Mouse (Mus musculus): ENCODE results near the gene Gas1. TPM values are rescaled to one million over a fixed set of nuclear protein-coding genes. Genes with fewer than 3 reads are reported as not detected.

Gene Gas1
- polyA plus RNA-seq, 1 experiment from 2014 or later, result 40.6 TPM

DNA sequence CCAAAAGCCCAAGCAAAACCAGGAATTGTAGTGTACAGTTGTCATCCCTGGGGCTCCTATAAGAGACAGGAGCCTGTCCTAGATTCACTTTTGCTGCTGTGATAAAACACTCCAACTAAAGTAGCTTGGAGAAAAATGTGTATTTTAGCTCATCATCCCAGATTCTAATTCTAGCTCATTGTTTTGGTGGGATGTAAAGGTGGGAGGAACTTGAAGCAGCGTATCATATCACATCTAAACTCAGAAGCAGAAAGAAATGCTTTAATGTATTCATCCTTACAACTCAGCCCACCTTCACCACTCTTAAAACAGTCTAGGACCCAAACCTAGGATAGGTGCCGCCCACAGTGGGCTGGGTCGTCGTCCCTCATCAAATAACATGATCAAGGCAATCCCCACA is 40.2 kb downstream of the Gas1 start:
- H3K27ac ChIP-seq (ENCODE audit: low read depth, low read length), result no peak overlapping the region
- no peak overlapping the region for H3K9ac ChIP-seq (ENCODE audit: low read length)
- H3K36me3 ChIP-seq (ENCODE audit: control insufficient read depth, insufficient read depth, low read length), result no peaks in the 10 kb centered on the region
- ATAC-seq (no peak), DNase-seq (ENCODE audit: low spot score) (no peak)
- peaks cover 14% of the 10 kb centered on the region; the same call in 1 of the 2 replicates for H3K4me1 ChIP-seq (ENCODE audit: control insufficient read depth, insufficient read depth, low read length)
- H3K9me3 ChIP-seq (replicated peaks; ENCODE audit: control insufficient read depth, low read length), result no peaks in the 10 kb centered on the region
- H3K4me2 ChIP-seq (ENCODE audit: low read length), result no peak overlapping the region
- no peak overlapping the region for H3K4me3 ChIP-seq (ENCODE audit: low read depth, low read length)
- no peaks in the 10 kb centered on the region for H3K27me3 ChIP-seq (replicated peaks; ENCODE audit: control insufficient read depth, insufficient read depth, low read length)
- WGBS, result 96% methylated on average over 4 of the region's 4 CpGs

DNA sequence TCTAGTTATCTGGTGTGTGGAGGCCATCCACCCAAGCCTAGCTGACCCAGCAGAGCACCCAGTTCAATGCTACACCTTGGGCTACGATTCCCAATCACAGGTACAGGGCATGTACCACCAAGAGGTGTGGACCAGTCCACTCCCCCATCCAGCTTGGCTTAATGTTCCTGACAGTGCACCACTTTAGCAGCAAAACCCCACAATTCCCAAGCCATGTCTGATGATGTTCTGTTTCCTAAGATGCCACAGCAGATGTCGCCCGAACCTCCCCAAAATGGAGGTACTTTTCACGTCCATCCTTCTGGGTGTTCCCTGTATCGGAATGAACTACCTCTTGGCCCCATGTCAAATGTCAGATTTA is 42.7 kb downstream of the Gas1 start:
- WGBS, result 95% methylated on average over 5 of the region's 5 CpGs

DNA sequence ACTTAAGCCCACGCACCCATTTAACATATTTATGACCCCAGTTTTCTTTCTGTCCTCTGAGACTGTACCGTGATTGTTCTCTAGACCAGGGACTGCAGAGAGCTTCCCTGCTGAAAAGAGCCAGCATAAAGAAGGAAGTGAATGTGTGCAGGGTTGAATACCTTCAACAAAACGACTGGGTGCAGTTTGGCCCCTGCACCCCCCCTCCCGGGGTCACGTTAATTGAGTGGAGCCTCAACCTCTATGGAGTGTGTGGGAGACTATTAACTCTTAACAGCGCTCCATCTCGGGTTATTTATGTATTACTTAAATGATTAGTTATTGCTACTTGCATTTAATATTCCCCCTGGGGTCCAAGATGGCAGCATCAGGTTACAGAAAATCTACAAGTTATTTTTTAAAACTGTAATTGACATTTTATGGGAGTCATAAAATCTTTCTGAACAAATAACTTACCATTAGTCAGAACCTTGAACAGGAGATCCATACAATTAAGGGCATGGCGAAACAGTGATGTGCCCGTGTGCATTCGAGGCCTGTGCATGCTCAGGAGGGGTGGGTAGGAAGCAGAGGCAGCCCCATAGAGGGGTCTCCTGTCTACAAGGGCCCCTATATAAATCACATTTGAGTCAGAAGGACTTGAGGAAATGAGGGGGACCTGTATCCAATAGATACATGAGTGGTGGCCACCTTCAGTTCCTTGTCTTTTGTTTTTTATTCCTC is 43.3 kb downstream of the Gas1 start:
- Histone ChIP-seq H3K4me1 (ENCODE audit: control insufficient read depth, insufficient read depth, low read length) (peaks cover 14% of the 10 kb centered on the region; the same call in 1 of the 2 replicates), H3K27me3 (replicated peaks; ENCODE audit: control insufficient read depth, insufficient read depth, low read length) (no peaks in the 10 kb centered on the region), H3K4me2 (ENCODE audit: low read length) (no peak overlapping the region), H3K27ac (ENCODE audit: low read depth, low read length) (peak overlapping the region; percentile 44; the same call in 1 of the 2 replicates), H3K36me3 (ENCODE audit: control insufficient read depth, insufficient read depth, low read length) (no peaks in the 10 kb centered on the region), H3K9me3 (replicated peaks; ENCODE audit: control insufficient read depth, low read length) (no peaks in the 10 kb centered on the region), H3K4me3 (ENCODE audit: low read depth, low read length) (no peak overlapping the region), H3K9ac (ENCODE audit: low read length) (no peak overlapping the region)
- DNase-seq (ENCODE audit: low spot score) (peak; percentile 74), ATAC-seq (peak; percentile 84)
- 5% methylated on average over 10 of the region's 10 CpGs for WGBS

More for the DNA sequence above, 42.7 kb downstream of the Gas1 start:
- no peak for ATAC-seq
- peak overlapping the region; percentile 44; the same call in 1 of the 2 replicates for H3K27ac ChIP-seq (ENCODE audit: low read depth, low read length)
- H3K4me1 ChIP-seq (ENCODE audit: control insufficient read depth, insufficient read depth, low read length), result peaks cover 14% of the 10 kb centered on the region; the same call in 1 of the 2 replicates
- no peak overlapping the region for H3K4me2 ChIP-seq (ENCODE audit: low read length)
- DNase-seq (ENCODE audit: low spot score), result no peak
- H3K27me3 ChIP-seq (replicated peaks; ENCODE audit: control insufficient read depth, insufficient read depth, low read length), result no peaks in the 10 kb centered on the region
- H3K36me3 ChIP-seq (ENCODE audit: control insufficient read depth, insufficient read depth, low read length), result no peaks in the 10 kb centered on the region
- no peak overlapping the region for H3K9ac ChIP-seq (ENCODE audit: low read length)
- no peak overlapping the region for H3K4me3 ChIP-seq (ENCODE audit: low read depth, low read length)
- H3K9me3 ChIP-seq (replicated peaks; ENCODE audit: control insufficient read depth, low read length), result no peaks in the 10 kb centered on the region

DNA sequence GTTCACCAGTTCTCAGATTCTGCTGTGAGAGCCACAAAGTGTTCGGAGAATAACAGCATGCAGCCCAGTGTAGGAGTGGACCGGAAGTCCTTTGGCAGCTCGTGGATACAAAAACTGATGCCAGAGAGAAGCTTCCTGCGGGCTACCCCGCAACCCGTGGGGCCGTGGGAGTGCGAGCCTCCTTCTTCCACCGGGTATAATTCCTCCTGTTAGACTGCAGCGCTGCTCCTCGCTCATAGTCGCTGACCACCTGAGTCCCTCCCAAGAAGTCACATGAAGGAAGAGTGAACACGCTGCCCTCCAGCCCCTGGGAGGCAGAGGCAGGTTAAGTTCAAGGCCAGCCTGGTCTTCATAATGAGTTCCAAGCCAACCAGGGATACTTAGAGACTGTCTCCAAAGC is 45.4 kb downstream of the Gas1 start:
- Histone ChIP-seq H3K27me3 (replicated peaks; ENCODE audit: control insufficient read depth, insufficient read depth, low read length) (no peaks in the 10 kb centered on the region), H3K9ac (ENCODE audit: low read length) (no peak overlapping the region), H3K4me3 (ENCODE audit: low read depth, low read length) (no peak overlapping the region), H3K9me3 (replicated peaks; ENCODE audit: control insufficient read depth, low read length) (no peaks in the 10 kb centered on the region), H3K4me2 (ENCODE audit: low read length) (no peak overlapping the region), H3K36me3 (ENCODE audit: control insufficient read depth, insufficient read depth, low read length) (no peaks in the 10 kb centered on the region), H3K27ac (ENCODE audit: low read depth, low read length) (no peak overlapping the region), H3K4me1 (ENCODE audit: control insufficient read depth, insufficient read depth, low read length) (peaks cover 18% of the 10 kb centered on the region; the same call in 1 of the 2 replicates)
- ATAC-seq (no peak), DNase-seq (ENCODE audit: low spot score) (no peak)
- WGBS, result 52% methylated on average over 13 of the region's 13 CpGs

DNA sequence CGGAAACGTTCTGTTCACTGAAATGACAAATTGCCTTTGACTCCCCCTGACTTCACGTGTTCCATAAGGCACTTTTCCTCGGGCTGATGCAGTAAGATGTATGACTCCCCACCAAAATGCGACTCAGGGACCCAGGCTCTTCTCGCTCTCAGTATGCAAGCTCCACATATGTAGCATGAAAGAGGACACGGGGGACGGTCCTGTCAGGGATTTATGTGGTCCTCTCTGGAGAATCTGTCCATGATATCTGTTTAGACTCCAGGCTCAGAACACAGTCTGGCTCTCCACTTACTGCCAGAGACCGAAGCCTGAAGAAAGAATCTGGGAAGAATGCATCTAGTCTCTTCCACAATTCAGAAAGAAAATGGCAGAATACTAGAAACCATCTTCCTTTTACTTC is 47.6 kb downstream of the Gas1 start:
- ATAC-seq (no peak), DNase-seq (ENCODE audit: low spot score) (no peak)
- Histone ChIP-seq H3K4me1 (ENCODE audit: control insufficient read depth, insufficient read depth, low read length) (peaks cover 38% of the 10 kb centered on the region), H3K4me2 (ENCODE audit: low read length) (no peak overlapping the region), H3K4me3 (ENCODE audit: low read depth, low read length) (no peak overlapping the region), H3K9me3 (replicated peaks; ENCODE audit: control insufficient read depth, low read length) (no peaks in the 10 kb centered on the region), H3K27me3 (replicated peaks; ENCODE audit: control insufficient read depth, insufficient read depth, low read length) (no peaks in the 10 kb centered on the region), H3K36me3 (ENCODE audit: control insufficient read depth, insufficient read depth, low read length) (no peaks in the 10 kb centered on the region), H3K27ac (ENCODE audit: low read depth, low read length) (no peak overlapping the region), H3K9ac (ENCODE audit: low read length) (no peak overlapping the region)
- WGBS, result 59% methylated on average over 9 of the region's 9 CpGs

DNA sequence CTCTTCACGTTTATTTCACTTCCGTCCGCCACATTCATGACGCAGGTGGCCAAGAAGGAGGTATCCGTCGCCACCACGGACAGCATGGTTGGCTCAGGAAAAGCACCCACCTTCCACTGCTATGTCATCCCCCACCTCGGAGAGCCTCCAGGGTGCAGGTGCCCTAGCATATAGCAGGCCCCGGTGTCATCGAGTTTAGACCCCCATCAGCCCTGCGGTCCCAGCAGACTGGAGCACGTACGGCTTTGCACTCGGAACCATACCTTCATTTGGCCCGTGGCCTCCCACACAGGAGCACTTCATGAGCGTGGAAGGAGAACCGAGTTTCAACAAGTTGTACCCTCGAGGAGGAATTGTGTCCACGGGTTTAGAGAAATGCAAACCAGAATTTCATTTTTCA is 50.8 kb downstream of the Gas1 start:
- H3K27ac ChIP-seq (ENCODE audit: low read depth, low read length), result peak overlapping the region; percentile 61
- peaks cover 49% of the 10 kb centered on the region for H3K4me1 ChIP-seq (ENCODE audit: control insufficient read depth, insufficient read depth, low read length)
- no peaks in the 10 kb centered on the region for H3K27me3 ChIP-seq (replicated peaks; ENCODE audit: control insufficient read depth, insufficient read depth, low read length)
- DNase-seq (ENCODE audit: low spot score) (no peak), ATAC-seq (no peak)
- no peaks in the 10 kb centered on the region for H3K9me3 ChIP-seq (replicated peaks; ENCODE audit: control insufficient read depth, low read length)
- H3K9ac ChIP-seq (ENCODE audit: low read length), result peak overlapping the region; percentile 29; the same call in 1 of the 2 replicates
- H3K36me3 ChIP-seq (ENCODE audit: control insufficient read depth, insufficient read depth, low read length), result no peaks in the 10 kb centered on the region
- 43% methylated on average over 19 of the region's 19 CpGs for WGBS
- H3K4me3 ChIP-seq (ENCODE audit: low read depth, low read length), result 0 out of 2 replicates have a peak overlapping the region, but pooled peaks have one; percentile 5
- peak overlapping the region; percentile 36 for H3K4me2 ChIP-seq (ENCODE audit: low read length)

DNA sequence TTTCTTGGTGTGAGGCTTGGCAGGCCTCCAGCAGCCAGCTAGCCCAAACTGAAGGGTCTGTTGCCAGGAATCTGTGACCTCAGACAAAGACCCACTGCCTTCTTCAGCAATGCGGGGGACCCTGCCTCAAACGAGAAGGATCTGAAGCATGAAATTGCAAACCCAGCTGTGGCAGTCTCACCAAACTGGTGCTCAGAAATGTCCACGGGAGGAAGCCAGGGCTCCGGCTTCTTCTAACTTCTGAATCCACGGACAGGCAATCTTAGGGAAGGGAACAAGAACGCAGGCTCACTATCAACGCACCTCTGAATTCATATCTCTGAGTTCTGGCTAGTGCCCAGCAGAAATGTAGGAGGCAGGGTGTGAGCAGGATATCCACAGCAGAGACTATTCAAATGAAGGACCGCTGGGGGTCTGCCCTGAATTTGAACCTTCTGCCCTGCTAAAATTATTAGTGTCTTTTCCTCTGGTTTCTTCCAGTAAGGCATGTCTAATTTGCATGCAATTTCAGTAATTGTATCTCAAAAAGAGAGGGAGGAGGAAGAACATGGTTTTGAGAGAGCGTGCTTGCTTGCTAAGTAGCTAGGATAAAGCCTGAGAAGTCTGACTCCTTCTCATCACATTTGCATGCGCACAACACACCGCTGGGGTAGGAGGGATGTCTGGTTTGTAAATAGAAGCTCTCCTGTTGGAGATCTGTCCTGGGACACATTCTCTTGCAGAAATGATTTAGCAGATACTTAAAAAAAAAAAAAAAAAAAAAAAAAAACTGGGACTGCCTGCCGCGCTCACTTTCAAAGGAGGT is 51.5 kb downstream of the Gas1 start:
- 3% methylated on average over 13 of the region's 13 CpGs for WGBS
- Histone ChIP-seq H3K9ac (ENCODE audit: low read length) (peak overlapping the region; percentile 29; the same call in 1 of the 2 replicates), H3K36me3 (ENCODE audit: control insufficient read depth, insufficient read depth, low read length) (no peaks in the 10 kb centered on the region), H3K27me3 (replicated peaks; ENCODE audit: control insufficient read depth, insufficient read depth, low read length) (no peaks in the 10 kb centered on the region), H3K9me3 (replicated peaks; ENCODE audit: control insufficient read depth, low read length) (no peaks in the 10 kb centered on the region), H3K4me2 (ENCODE audit: low read length) (peak overlapping the region; percentile 36), H3K27ac (ENCODE audit: low read depth, low read length) (peak overlapping the region; percentile 61), H3K4me1 (ENCODE audit: control insufficient read depth, insufficient read depth, low read length) (peaks cover 49% of the 10 kb centered on the region), H3K4me3 (ENCODE audit: low read depth, low read length) (0 out of 2 replicates have a peak overlapping the region, but pooled peaks have one; percentile 5)
- peak; percentile 87 for DNase-seq (ENCODE audit: low spot score)
- ATAC-seq, result peak; percentile 58

DNA sequence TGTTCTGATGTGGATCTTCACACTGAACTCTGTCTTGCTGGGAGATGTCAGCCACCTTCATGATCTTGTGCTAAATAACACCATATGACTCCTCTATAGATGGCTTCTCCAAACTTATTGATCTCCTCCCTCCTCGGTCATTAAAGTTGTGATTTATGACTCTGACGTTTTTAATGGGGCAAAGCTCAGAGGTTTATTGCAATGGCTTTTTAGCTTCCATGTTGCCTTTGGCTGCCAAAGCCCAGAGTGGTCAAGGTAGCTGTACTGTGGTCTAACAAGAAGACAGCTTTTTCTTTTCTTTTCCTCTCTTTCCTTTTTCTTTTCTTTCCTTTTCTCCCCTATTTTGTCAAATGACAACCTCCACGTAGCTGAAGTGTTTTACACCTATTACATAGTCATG is 52.1 kb downstream of the Gas1 start:
- Histone ChIP-seq H3K4me3 (ENCODE audit: low read depth, low read length) (no peak overlapping the region), H3K9ac (ENCODE audit: low read length) (no peak overlapping the region), H3K27ac (ENCODE audit: low read depth, low read length) (no peak overlapping the region), H3K36me3 (ENCODE audit: control insufficient read depth, insufficient read depth, low read length) (no peaks in the 10 kb centered on the region), H3K9me3 (replicated peaks; ENCODE audit: control insufficient read depth, low read length) (no peaks in the 10 kb centered on the region), H3K4me2 (ENCODE audit: low read length) (no peak overlapping the region), H3K4me1 (ENCODE audit: control insufficient read depth, insufficient read depth, low read length) (peaks cover 49% of the 10 kb centered on the region), H3K27me3 (replicated peaks; ENCODE audit: control insufficient read depth, insufficient read depth, low read length) (no peaks in the 10 kb centered on the region)
- DNase-seq (ENCODE audit: low spot score) (no peak), ATAC-seq (0 out of 2 replicates have a peak, but pooled peaks have one; percentile 1)
- WGBS, result 11% methylated on average over 3 of the region's 3 CpGs

DNA sequence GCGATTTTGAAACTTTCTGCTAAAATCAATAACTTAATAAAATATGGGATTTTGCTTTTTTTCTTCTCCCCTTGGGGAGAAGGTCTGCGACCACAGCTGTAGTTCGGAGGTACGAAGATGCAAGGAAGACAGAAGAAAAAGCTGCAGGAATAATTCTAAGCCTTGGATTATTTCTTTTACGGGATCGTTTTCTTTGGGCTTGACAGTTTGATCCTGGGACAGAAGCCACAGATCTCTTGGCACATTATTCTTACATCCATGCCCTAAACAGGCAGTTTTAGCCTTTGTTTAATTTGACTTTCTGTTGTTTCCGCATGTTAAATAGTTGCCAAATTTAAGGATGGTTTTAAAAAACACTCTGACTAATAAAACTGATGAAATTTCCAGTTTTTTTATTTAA is 52.7 kb downstream of the Gas1 start:
- H3K36me3 ChIP-seq (ENCODE audit: control insufficient read depth, insufficient read depth, low read length), result no peaks in the 10 kb centered on the region
- H3K4me1 ChIP-seq (ENCODE audit: control insufficient read depth, insufficient read depth, low read length), result peaks cover 49% of the 10 kb centered on the region
- no peak overlapping the region for H3K27ac ChIP-seq (ENCODE audit: low read depth, low read length)
- 45% methylated on average over 7 of the region's 7 CpGs for WGBS
- no peak overlapping the region for H3K4me3 ChIP-seq (ENCODE audit: low read depth, low read length)
- H3K9ac ChIP-seq (ENCODE audit: low read length), result no peak overlapping the region
- H3K27me3 ChIP-seq (replicated peaks; ENCODE audit: control insufficient read depth, insufficient read depth, low read length), result no peaks in the 10 kb centered on the region
- ATAC-seq (no peak), DNase-seq (ENCODE audit: low spot score) (no peak)
- H3K9me3 ChIP-seq (replicated peaks; ENCODE audit: control insufficient read depth, low read length), result no peaks in the 10 kb centered on the region
- no peak overlapping the region for H3K4me2 ChIP-seq (ENCODE audit: low read length)

All from forebrain, embryonic 14.5 days (tissue).